Mouse (Mus musculus): ENCODE measurements around the gene a.
"Not testable (repeated sequence)": the region's sequence is repeated elsewhere in the genome, so short reads cannot be mapped to it uniquely, and the experiment has no call there.

DNA sequence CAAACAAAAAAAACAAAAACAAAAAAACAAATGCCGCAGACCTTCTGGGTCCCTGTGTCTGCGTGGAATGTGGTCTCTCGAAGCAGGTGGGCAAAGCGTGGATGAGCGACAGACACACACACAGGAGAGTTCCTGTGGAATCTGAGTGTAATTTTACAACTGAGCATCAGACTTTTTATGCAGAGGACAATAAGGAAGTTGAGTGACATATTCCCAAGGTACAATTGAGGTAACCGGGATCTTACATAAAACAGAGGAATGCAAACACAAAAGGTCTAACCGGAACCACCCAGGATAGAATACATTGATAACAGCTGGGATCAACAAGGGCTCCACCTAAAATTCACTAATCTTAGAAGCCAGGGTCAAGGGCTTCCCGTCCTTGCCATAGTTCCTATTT lies 107.8 kb downstream of the a start:
- TF ChIP-seq CTCF (IDR thresholded peaks at IDR 0.05; ENCODE audit: control insufficient read depth, insufficient read depth, insufficient replicate concordance, low read depth, low read length); POLR2A (IDR thresholded peaks at IDR 0.05; ENCODE audit: control insufficient read depth, low read depth, low read length): not testable (repeated sequence)
